Mouse (Mus musculus) neural tube, embryonic 15.5 days (tissue): ENCODE results near the gene Fam229a. TPM values are rescaled to one million over a fixed set of nuclear protein-coding genes. Genes with fewer than 3 reads are reported as not detected.
A peak's percentile ranks its signal among the peaks of the same experiment; 100 is the strongest.
"Not testable (repeated sequence)": the region's sequence is repeated elsewhere in the genome, so short reads cannot be mapped to it uniquely, and the experiment has no call there.

Source experiments
- ATAC-seq: fragments of 200-750 bp; cut with Nextera tagmentation; 2 replicates; pipeline ENCODE4 v1.8.0; 2017; ENCODE audit warnings: mild to moderate bottlenecking, moderate TSS enrichment, moderate library complexity; ENCODE audit not compliant: low FRiP score
- H3K27ac ChIP-seq: fragments of 300-500 bp; sonication (generic); replicated peaks from 2 replicates; pipeline ENCODE4 v1.5.1; 2015; ENCODE audit warnings: mild to moderate bottlenecking, inconsistent platforms
- H3K27me3 ChIP-seq: fragments of 300-500 bp; sonication (generic); replicated peaks from 2 replicates; pipeline ENCODE4 v1.6.1; 2015; ENCODE audit warnings: inconsistent platforms
- H3K36me3 ChIP-seq: fragments of 300-500 bp; sonication (generic); 2 replicates; pipeline ENCODE4 v1.6.1; 2015; ENCODE audit warnings: inconsistent platforms
- H3K4me1 ChIP-seq: fragments of 300-500 bp; sonication (generic); 2 replicates; pipeline ENCODE4 v1.6.1; 2015; ENCODE audit warnings: inconsistent platforms
- H3K4me2 ChIP-seq: fragments of 300-500 bp; sonication (generic); 2 replicates; pipeline ENCODE4 v1.6.1; 2015; ENCODE audit warnings: inconsistent platforms, mild to moderate bottlenecking, moderate library complexity
- H3K4me3 ChIP-seq: fragments of 300-500 bp; sonication (generic); replicated peaks from 2 replicates; pipeline ENCODE4 v1.5.1; 2015; ENCODE audit warnings: mild to moderate bottlenecking, inconsistent platforms
- H3K9ac ChIP-seq: fragments of 300-500 bp; sonication (generic); replicated peaks from 2 replicates; pipeline ENCODE4 v1.6.1; 2015; ENCODE audit warnings: mild to moderate bottlenecking, inconsistent platforms
- H3K9me3 ChIP-seq: fragments of 300-500 bp; sonication (generic); replicated peaks from 2 replicates; pipeline ENCODE4 v1.6.1; 2016; ENCODE audit warnings: inconsistent platforms
- WGBS: fragments of 180-500 bp; shearing (Covaris S2); methylation state at CpG from one replicate; pipeline ENCODE4 v1.1.7; 2015; ENCODE audit warnings: mixed read lengths; 5-methylcytosine and 5-hydroxymethylcytosine counted together
- polyA plus RNA-seq: library from polyadenylated mRNA; unstranded; fragments of >200 nt; fragmentation: Nextera tagmentation; extraction: Ambion mirVana; gene quantifications from 2 replicates; pipeline ENCODE4 v1.2.1, GENCODE M21; 2015

The Fam229a gene
- polyA plus RNA-seq = 0.38 and 0.93 TPM in 2 replicates

GRCm38 (mm10) chr4:129490972-129491880, at the start of gene Fam229a, which contains the start of gene Tssk3:
Gene Fam229a, plus strand, starts transcription at chr4:129491190.
Gene Tssk3, minus strand, starts transcription at chr4:129491022.
- Histone ChIP-seq H3K36me3 (peaks cover 29% of the 10 kb centered on the region), H3K4me3 (peak within 1 kb of the TSS; percentile 38), H3K27me3 (peaks cover 22% of the 10 kb centered on the region), H3K4me2 (peak within 1 kb of the TSS; percentile 68), H3K9me3 (no peaks in the 10 kb centered on the region), H3K27ac (no peak within 1 kb of the TSS), H3K9ac (peak within 1 kb of the TSS; percentile 29), H3K4me1 (peaks cover 23% of the 10 kb centered on the region)
- 3% methylated on average over 70 of the region's 70 CpGs for WGBS
- peak; percentile 31; the same call in 1 of the 2 replicates for ATAC-seq

GRCm38 (mm10) chr4:129447360-129447759, 43.6 kb upstream of the Fam229a start:
- Histone ChIP-seq H3K27ac (no peak overlapping the region), H3K36me3 (no peaks in the 10 kb centered on the region), H3K27me3 (peaks cover 11% of the 10 kb centered on the region), H3K4me3 (no peak overlapping the region), H3K4me1 (no peaks in the 10 kb centered on the region), H3K9me3 (no peaks in the 10 kb centered on the region), H3K4me2 (no peak overlapping the region), H3K9ac (no peak overlapping the region)
- WGBS = 87% methylated on average over 8 of the region's 8 CpGs
- no peak for ATAC-seq

- ATAC-seq = no peak
- Histone ChIP-seq H3K27ac (no peak overlapping the region), H3K36me3 (no peaks in the 10 kb centered on the region), H3K27me3 (peaks cover 5% of the 10 kb centered on the region), H3K4me2 (no peak overlapping the region), H3K4me1 (no peaks in the 10 kb centered on the region), H3K9me3 (no peaks in the 10 kb centered on the region), H3K4me3 (no peak overlapping the region), H3K9ac (no peak overlapping the region)
- WGBS = 86% methylated on average over 11 of the region's 11 CpGs
Observed at GRCm38 (mm10) chr4:129447778-129448563, 43.0 kb upstream of the Fam229a start.

GRCm38 (mm10) chr4:129448713-129449112, 42.3 kb upstream of the Fam229a start:
- 91% methylated on average over 6 of the region's 6 CpGs for WGBS
- no peak overlapping the region for H3K4me2 ChIP-seq
- no peak overlapping the region for H3K9ac ChIP-seq

GRCm38 (mm10) chr4:129450851-129451250, 40.1 kb upstream of the Fam229a start:
- no peaks in the 10 kb centered on the region for H3K4me1 ChIP-seq
- no peak overlapping the region for H3K4me3 ChIP-seq
- no peaks in the 10 kb centered on the region for H3K9me3 ChIP-seq
- 79% methylated on average over 2 of the region's 2 CpGs for WGBS
- H3K27me3 ChIP-seq = no peaks in the 10 kb centered on the region
- no peak overlapping the region for H3K9ac ChIP-seq
- ATAC-seq = no peak
- no peaks in the 10 kb centered on the region for H3K36me3 ChIP-seq
- H3K4me2 ChIP-seq = no peak overlapping the region
- no peak overlapping the region for H3K27ac ChIP-seq

More at GRCm38 (mm10) chr4:129448713-129449112, 42.3 kb upstream of the Fam229a start:
- Histone ChIP-seq H3K4me1 (no peaks in the 10 kb centered on the region), H3K9me3 (no peaks in the 10 kb centered on the region), H3K27ac (no peak overlapping the region), H3K4me3 (no peak overlapping the region), H3K36me3 (no peaks in the 10 kb centered on the region), H3K27me3 (no peaks in the 10 kb centered on the region)
- no peak for ATAC-seq

GRCm38 (mm10) chr4:129451471-129452169, 39.4 kb upstream of the Fam229a start:
- Histone ChIP-seq H3K4me3 (no peak overlapping the region), H3K9ac (no peak overlapping the region), H3K27ac (no peak overlapping the region), H3K4me2 (no peak overlapping the region), H3K9me3 (no peaks in the 10 kb centered on the region), H3K36me3 (no peaks in the 10 kb centered on the region), H3K4me1 (no peaks in the 10 kb centered on the region), H3K27me3 (no peaks in the 10 kb centered on the region)
- WGBS = 85% methylated on average over 15 of the region's 15 CpGs
- ATAC-seq = no peak

GRCm38 (mm10) chr4:129455265-129455664, 35.7 kb upstream of the Fam229a start:
- 4% methylated on average over 5 of the region's 5 CpGs for WGBS
- Histone ChIP-seq H3K4me3 (no peak overlapping the region), H3K9me3 (no peaks in the 10 kb centered on the region), H3K4me1 (no peaks in the 10 kb centered on the region), H3K4me2 (no peak overlapping the region), H3K36me3 (no peaks in the 10 kb centered on the region), H3K27me3 (no peaks in the 10 kb centered on the region), H3K9ac (no peak overlapping the region), H3K27ac (no peak overlapping the region)
- ATAC-seq = peak; percentile 72

GRCm38 (mm10) chr4:129456126-129456525, 34.9 kb upstream of the Fam229a start:
- ATAC-seq = no peak
- H3K9ac ChIP-seq = no peak overlapping the region
- H3K36me3 ChIP-seq = no peaks in the 10 kb centered on the region
- no peak overlapping the region for H3K4me2 ChIP-seq
- WGBS = 66% methylated on average over 5 of the region's 5 CpGs
- no peaks in the 10 kb centered on the region for H3K9me3 ChIP-seq
- no peak overlapping the region for H3K4me3 ChIP-seq
- no peak overlapping the region for H3K27ac ChIP-seq
- H3K4me1 ChIP-seq = peaks cover 2% of the 10 kb centered on the region; the same call in 1 of the 2 replicates
- no peaks in the 10 kb centered on the region for H3K27me3 ChIP-seq

- not testable (repeated sequence) for H3K27ac ChIP-seq, H3K36me3 ChIP-seq, H3K27me3 ChIP-seq, ATAC-seq, H3K4me3 ChIP-seq, H3K9ac ChIP-seq, H3K4me1 ChIP-seq, H3K9me3 ChIP-seq, H3K4me2 ChIP-seq
- WGBS = 85% methylated on average over 2 of the region's 2 CpGs
Observed at GRCm38 (mm10) chr4:129457311-129457710, 33.7 kb upstream of the Fam229a start.

- no peak overlapping the region for H3K4me3 ChIP-seq
- no peaks in the 10 kb centered on the region for H3K27me3 ChIP-seq
- peaks cover 11% of the 10 kb centered on the region for H3K36me3 ChIP-seq
- H3K4me1 ChIP-seq = peaks cover 16% of the 10 kb centered on the region
- no peak overlapping the region for H3K4me2 ChIP-seq
- H3K9ac ChIP-seq = no peak overlapping the region
- WGBS = 90% methylated on average over 3 of the region's 3 CpGs
- H3K9me3 ChIP-seq = no peaks in the 10 kb centered on the region
- no peak for ATAC-seq
- no peak overlapping the region for H3K27ac ChIP-seq
Observed at GRCm38 (mm10) chr4:129459726-129460125, 31.3 kb upstream of the Fam229a start.

GRCm38 (mm10) chr4:129460827-129461182, 30.2 kb upstream of the Fam229a start:
- peak; percentile 37 for ATAC-seq
- peaks cover 16% of the 10 kb centered on the region for H3K4me1 ChIP-seq
- WGBS = 0% methylated on average over 4 of the region's 4 CpGs

More at GRCm38 (mm10) chr4:129460827-129461182, 30.2 kb upstream of the Fam229a start:
- peak overlapping the region; percentile 98 for H3K4me3 ChIP-seq
- H3K9ac ChIP-seq = peak overlapping the region; percentile 66
- H3K4me2 ChIP-seq = peak overlapping the region; percentile 67
- H3K36me3 ChIP-seq = peaks cover 21% of the 10 kb centered on the region
- peak overlapping the region; percentile 92 for H3K27ac ChIP-seq
- H3K9me3 ChIP-seq = no peaks in the 10 kb centered on the region
- no peaks in the 10 kb centered on the region for H3K27me3 ChIP-seq
